Mouse (Mus musculus): ENCODE measurements at regions not wholly inside any gene's neighbourhood (a gene's known extent, or its start where the extent isn't known, plus 50 kb on each side); places are given as distances from the start of the nearest gene placed in this dataset.

- DNase-seq (ENCODE audit: low read depth, low spot score): peak; percentile 39
These were observed 68.0 kb upstream of the Rbm24 start for GRCm38 (mm10) chr13:46350075-46350747.

- no peak for DNase-seq (ENCODE audit: low read depth, low spot score)
These were observed 62.9 kb upstream of the Rbm24 start for GRCm38 (mm10) chr13:46355306-46355705.

- DNase-seq (ENCODE audit: low read depth, low spot score): no peak
These were observed 62.3 kb upstream of the Rbm24 start for GRCm38 (mm10) chr13:46355975-46356374.

GRCm38 (mm10) chr13:46357037-46357436, 61.2 kb upstream of the Rbm24 start:
- no peak for DNase-seq (ENCODE audit: low read depth, low spot score)

GRCm38 (mm10) chr13:46360495-46361120, 57.6 kb upstream of the Rbm24 start:
- no peak for DNase-seq (ENCODE audit: low read depth, low spot score)

- DNase-seq (ENCODE audit: low read depth, low spot score): peak; percentile 80
These were observed 54.6 kb upstream of the Rbm24 start for GRCm38 (mm10) chr13:46363456-46364201.

GRCm38 (mm10) chr13:46364202-46364912, 53.9 kb upstream of the Rbm24 start:
- no peak for DNase-seq (ENCODE audit: low read depth, low spot score)

DNA sequence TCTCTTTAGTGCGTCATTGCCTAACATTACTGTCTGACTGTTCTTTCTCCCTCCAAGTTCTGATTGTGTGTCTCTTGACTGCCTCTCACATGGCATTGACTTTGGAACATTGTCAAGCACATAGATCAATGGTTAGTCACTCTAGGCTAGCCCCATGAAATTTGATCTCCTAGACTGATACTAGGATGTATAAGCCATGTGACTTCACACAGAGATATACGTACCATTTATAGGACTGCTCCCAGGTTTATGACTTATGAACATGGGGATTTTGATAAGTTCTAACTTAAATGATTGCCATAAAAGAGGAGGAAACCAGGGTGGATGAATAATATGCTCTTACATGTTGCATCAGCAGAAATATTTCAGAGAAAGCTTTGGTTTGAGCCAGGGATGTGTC, 52.9 kb upstream of the Rbm24 start:
- no peak for DNase-seq (ENCODE audit: low read depth, low spot score)
